Mouse (Mus musculus) kidney, adult 2 months (tissue): ENCODE measurements at regions not wholly inside any gene's neighbourhood (a gene's known extent, or its start where the extent isn't known, plus 50 kb on each side); places are given as distances from the start of the nearest gene placed in this dataset.
A peak's percentile ranks its signal among the peaks of the same experiment; 100 is the strongest.

Source experiments
- DNase-seq: peaks from one replicate; pipeline ENCODE4 v3.0.0; 2021
- H3K27ac ChIP-seq: fragments of 200-500 bp; 2 replicates; pipeline ENCODE4 v1.5.1; 2012; ENCODE audit warnings: low read depth, low read length, control low read depth, inconsistent platforms; ENCODE audit not compliant: insufficient read depth
- H3K27me3 ChIP-seq: fragments of 200-500 bp; replicated peaks from 2 replicates; pipeline ENCODE4 v1.6.1; 2012; ENCODE audit warnings: mild to moderate bottlenecking, moderate library complexity, low read length, inconsistent platforms; ENCODE audit not compliant: control insufficient read depth, insufficient read depth
- H3K36me3 ChIP-seq: fragments of 200-500 bp; 2 replicates; pipeline ENCODE4 v1.6.1; 2012; ENCODE audit warnings: mild to moderate bottlenecking, moderate library complexity, low read length, inconsistent platforms; ENCODE audit not compliant: control insufficient read depth, insufficient read depth
- H3K4me1 ChIP-seq: fragments of 200-500 bp; 2 replicates; pipeline ENCODE4 v1.6.1; 2011; ENCODE audit warnings: low read length; ENCODE audit not compliant: control insufficient read depth, insufficient read depth
- H3K4me3 ChIP-seq: fragments of 200-500 bp; 2 replicates; pipeline ENCODE4 v1.5.1; 2011; ENCODE audit warnings: mild to moderate bottlenecking, low read depth, low read length, control low read depth; ENCODE audit not compliant: insufficient read depth
- CTCF ChIP-seq: fragments of 200-500 bp; conservative IDR thresholded peaks from 2 replicates; pipeline ENCODE4 v1.5.1; 2011; ENCODE audit warnings: low read depth, mild to moderate bottlenecking, control low read depth, low read length, moderate library complexity, mixed read lengths; ENCODE audit not compliant: insufficient read depth, insufficient read length
- POLR2A ChIP-seq: fragments of 200-500 bp; IDR thresholded peaks from one replicate; pipeline ENCODE4 v1.6.1; 2011; ENCODE audit warnings: low read depth, low read length, control low read depth
- whole genome bisulfite sequencing: fragments of 180-500 bp; shearing (Covaris S2); methylation state at CpG from one replicate; pipeline ENCODE4 v1.1.7; 2018; 5-methylcytosine and 5-hydroxymethylcytosine counted together

GRCm38 (mm10) chr4:62785711-62786110, 179.7 kb upstream of the Zfp618 start:
- H3K4me3 ChIP-seq: no peak overlapping the region
- no peaks in the 10 kb centered on the region for H3K4me1 ChIP-seq
- DNase-seq: no peak
- H3K36me3 ChIP-seq: no peaks in the 10 kb centered on the region
- TF ChIP-seq POLR2A: no peak
- no peak for TF ChIP-seq CTCF
- WGBS: 90% methylated on average over 7 of the region's 7 CpGs
- H3K27me3 ChIP-seq: no peaks in the 10 kb centered on the region
- H3K27ac ChIP-seq: no peak overlapping the region

- WGBS: 65% methylated on average over 4 of the region's 4 CpGs
- Histone ChIP-seq H3K4me3 (no peak overlapping the region), H3K27ac (no peak overlapping the region), H3K4me1 (no peaks in the 10 kb centered on the region), H3K27me3 (no peaks in the 10 kb centered on the region), H3K36me3 (no peaks in the 10 kb centered on the region)
- TF ChIP-seq POLR2A (no peak), CTCF (no peak)
- no peak for DNase-seq
Measured at GRCm38 (mm10) chr4:62789696-62790095, 175.7 kb upstream of the Zfp618 start.

GRCm38 (mm10) chr4:62793582-62793981, 171.8 kb upstream of the Zfp618 start:
- WGBS: 71% methylated on average over 5 of the region's 5 CpGs
- Histone ChIP-seq H3K4me3 (no peak overlapping the region), H3K4me1 (no peaks in the 10 kb centered on the region), H3K27ac (no peak overlapping the region), H3K36me3 (no peaks in the 10 kb centered on the region), H3K27me3 (no peaks in the 10 kb centered on the region)
- DNase-seq: no peak
- TF ChIP-seq CTCF: no peak
- no peak for TF ChIP-seq POLR2A

- DNase-seq: no peak
- Histone ChIP-seq H3K27ac (no peak overlapping the region), H3K27me3 (no peaks in the 10 kb centered on the region), H3K4me1 (no peaks in the 10 kb centered on the region), H3K4me3 (no peak overlapping the region), H3K36me3 (no peaks in the 10 kb centered on the region)
- TF ChIP-seq POLR2A: no peak
- WGBS: 57% methylated on average over 10 of the region's 10 CpGs
Measured at GRCm38 (mm10) chr4:62795538-62795937, 169.8 kb upstream of the Zfp618 start.

GRCm38 (mm10) chr4:62799923-62800322, 165.4 kb upstream of the Zfp618 start:
- Histone ChIP-seq H3K36me3 (no peaks in the 10 kb centered on the region), H3K4me3 (no peak overlapping the region), H3K4me1 (no peaks in the 10 kb centered on the region), H3K27me3 (no peaks in the 10 kb centered on the region), H3K27ac (no peak overlapping the region)
- TF ChIP-seq CTCF (no peak), POLR2A (no peak)
- no peak for DNase-seq
- WGBS: 88% methylated on average over 4 of the region's 4 CpGs

- no peak for TF ChIP-seq CTCF
- no peak for TF ChIP-seq POLR2A
- H3K4me1 ChIP-seq: no peaks in the 10 kb centered on the region
- H3K27ac ChIP-seq: no peak overlapping the region
- 8% methylated on average over 6 of the region's 6 CpGs for WGBS
- no peak overlapping the region for H3K4me3 ChIP-seq
- no peaks in the 10 kb centered on the region for H3K27me3 ChIP-seq
- peak; percentile 22 for DNase-seq
- H3K36me3 ChIP-seq: no peaks in the 10 kb centered on the region
Measured at GRCm38 (mm10) chr4:62805841-62806240, 159.5 kb upstream of the Zfp618 start.

- no peak for DNase-seq
- H3K27ac ChIP-seq: no peak overlapping the region
- H3K27me3 ChIP-seq: no peaks in the 10 kb centered on the region
- 64% methylated on average over 2 of the region's 2 CpGs for WGBS
- no peaks in the 10 kb centered on the region for H3K36me3 ChIP-seq
- H3K4me3 ChIP-seq: no peak overlapping the region
- TF ChIP-seq CTCF: no peak
- TF ChIP-seq POLR2A: no peak
- H3K4me1 ChIP-seq: no peaks in the 10 kb centered on the region
Measured at GRCm38 (mm10) chr4:62806786-62807185, 158.6 kb upstream of the Zfp618 start.
